Mouse (Mus musculus): ENCODE results near the gene Tmco1. TPM values are rescaled to one million over a fixed set of nuclear protein-coding genes. Genes with fewer than 3 reads are reported as not detected.
A peak's percentile ranks its signal among the peaks of the same experiment; 100 is the strongest.

Tmco1 gene
- polyA plus RNA-seq, 1 experiment from 2014 or later: 65.4 TPM

GRCm38 (mm10) chr1:167350597-167351415 lies 42.6 kb downstream of the Tmco1 start:
- Histone ChIP-seq H3K4me2 (ENCODE audit: low read length) (peak overlapping the region; percentile 82), H3K36me3 (ENCODE audit: control insufficient read depth, insufficient read depth, low read length) (peaks cover 10% of the 10 kb centered on the region), H3K4me1 (ENCODE audit: control insufficient read depth, insufficient read depth, low read length) (peaks cover 4% of the 10 kb centered on the region; the same call in 1 of the 2 replicates), H3K27ac (replicated peaks; ENCODE audit: low read depth, low read length) (peak overlapping the region; percentile 81; the same call in 1 of the 2 replicates), H3K27me3 (ENCODE audit: control insufficient read depth, insufficient read depth, low read length) (no peaks in the 10 kb centered on the region), H3K9ac (replicated peaks; ENCODE audit: low read length) (peak overlapping the region; percentile 78), H3K4me3 (replicated peaks; ENCODE audit: low read depth, low read length) (peak overlapping the region; percentile 66), H3K9me3 (ENCODE audit: control insufficient read depth, low read length) (no peaks in the 10 kb centered on the region)
- WGBS: 33% methylated on average over 13 of the region's 13 CpGs
- DNase-seq (no peak), ATAC-seq (ENCODE audit: low FRiP score, low TSS enrichment) (no peak)

- Histone ChIP-seq H3K27ac (replicated peaks; ENCODE audit: low read depth, low read length) (no peak overlapping the region), H3K4me3 (replicated peaks; ENCODE audit: low read depth, low read length) (no peak overlapping the region), H3K4me1 (ENCODE audit: control insufficient read depth, insufficient read depth, low read length) (peaks cover 4% of the 10 kb centered on the region; the same call in 1 of the 2 replicates), H3K4me2 (ENCODE audit: low read length) (no peak overlapping the region), H3K9me3 (ENCODE audit: control insufficient read depth, low read length) (no peaks in the 10 kb centered on the region), H3K36me3 (ENCODE audit: control insufficient read depth, insufficient read depth, low read length) (peaks cover 26% of the 10 kb centered on the region), H3K9ac (replicated peaks; ENCODE audit: low read length) (no peak overlapping the region), H3K27me3 (ENCODE audit: control insufficient read depth, insufficient read depth, low read length) (no peaks in the 10 kb centered on the region)
- ATAC-seq (ENCODE audit: low FRiP score, low TSS enrichment): no peak
- no peak for DNase-seq
- 91% methylated on average over 14 of the region's 14 CpGs for WGBS
Measured at GRCm38 (mm10) chr1:167352403-167352802, 44.2 kb downstream of the Tmco1 start.

GRCm38 (mm10) chr1:167357387-167357786 lies 49.2 kb downstream of the Tmco1 start:
- WGBS: 96% methylated on average over 9 of the region's 9 CpGs
- DNase-seq (no peak), ATAC-seq (ENCODE audit: low FRiP score, low TSS enrichment) (no peak)
- Histone ChIP-seq H3K4me1 (ENCODE audit: control insufficient read depth, insufficient read depth, low read length) (no peaks in the 10 kb centered on the region), H3K4me3 (replicated peaks; ENCODE audit: low read depth, low read length) (no peak overlapping the region), H3K27me3 (ENCODE audit: control insufficient read depth, insufficient read depth, low read length) (no peaks in the 10 kb centered on the region), H3K27ac (replicated peaks; ENCODE audit: low read depth, low read length) (no peak overlapping the region), H3K36me3 (ENCODE audit: control insufficient read depth, insufficient read depth, low read length) (peaks cover 36% of the 10 kb centered on the region), H3K9me3 (ENCODE audit: control insufficient read depth, low read length) (no peaks in the 10 kb centered on the region), H3K4me2 (ENCODE audit: low read length) (no peak overlapping the region), H3K9ac (replicated peaks; ENCODE audit: low read length) (no peak overlapping the region)

- ATAC-seq (ENCODE audit: low FRiP score, low TSS enrichment) (no peak), DNase-seq (no peak)
- 91% methylated on average over 9 of the region's 9 CpGs for WGBS
- H3K4me2 ChIP-seq (ENCODE audit: low read length): no peak overlapping the region
- no peak overlapping the region for H3K27ac ChIP-seq (replicated peaks; ENCODE audit: low read depth, low read length)
- no peaks in the 10 kb centered on the region for H3K9me3 ChIP-seq (ENCODE audit: control insufficient read depth, low read length)
- H3K4me1 ChIP-seq (ENCODE audit: control insufficient read depth, insufficient read depth, low read length): no peaks in the 10 kb centered on the region
- no peak overlapping the region for H3K9ac ChIP-seq (replicated peaks; ENCODE audit: low read length)
- no peak overlapping the region for H3K4me3 ChIP-seq (replicated peaks; ENCODE audit: low read depth, low read length)
- no peaks in the 10 kb centered on the region for H3K27me3 ChIP-seq (ENCODE audit: control insufficient read depth, insufficient read depth, low read length)
- H3K36me3 ChIP-seq (ENCODE audit: control insufficient read depth, insufficient read depth, low read length): peaks cover 37% of the 10 kb centered on the region
Measured at GRCm38 (mm10) chr1:167358731-167359130, 50.6 kb downstream of the Tmco1 start.

GRCm38 (mm10) chr1:167360268-167360667 lies 52.1 kb downstream of the Tmco1 start:
- peaks cover 30% of the 10 kb centered on the region for H3K36me3 ChIP-seq (ENCODE audit: control insufficient read depth, insufficient read depth, low read length)
- H3K27me3 ChIP-seq (ENCODE audit: control insufficient read depth, insufficient read depth, low read length): no peaks in the 10 kb centered on the region

GRCm38 (mm10) chr1:167362819-167363218 lies 54.6 kb downstream of the Tmco1 start:
- DNase-seq (no peak), ATAC-seq (ENCODE audit: low FRiP score, low TSS enrichment) (no peak)
- H3K4me3 ChIP-seq (replicated peaks; ENCODE audit: low read depth, low read length): no peak overlapping the region
- no peak overlapping the region for H3K9ac ChIP-seq (replicated peaks; ENCODE audit: low read length)
- H3K36me3 ChIP-seq (ENCODE audit: control insufficient read depth, insufficient read depth, low read length): peaks cover 18% of the 10 kb centered on the region
- no peaks in the 10 kb centered on the region for H3K4me1 ChIP-seq (ENCODE audit: control insufficient read depth, insufficient read depth, low read length)
- WGBS: 89% methylated on average over 4 of the region's 4 CpGs
- no peaks in the 10 kb centered on the region for H3K9me3 ChIP-seq (ENCODE audit: control insufficient read depth, low read length)
- no peak overlapping the region for H3K4me2 ChIP-seq (ENCODE audit: low read length)
- H3K27me3 ChIP-seq (ENCODE audit: control insufficient read depth, insufficient read depth, low read length): no peaks in the 10 kb centered on the region
- H3K27ac ChIP-seq (replicated peaks; ENCODE audit: low read depth, low read length): no peak overlapping the region

More at GRCm38 (mm10) chr1:167360268-167360667, 52.1 kb downstream of the Tmco1 start:
- no peak overlapping the region for H3K4me2 ChIP-seq (ENCODE audit: low read length)
- no peak overlapping the region for H3K9ac ChIP-seq (replicated peaks; ENCODE audit: low read length)
- no peaks in the 10 kb centered on the region for H3K4me1 ChIP-seq (ENCODE audit: control insufficient read depth, insufficient read depth, low read length)
- H3K9me3 ChIP-seq (ENCODE audit: control insufficient read depth, low read length): no peaks in the 10 kb centered on the region
- no peak overlapping the region for H3K4me3 ChIP-seq (replicated peaks; ENCODE audit: low read depth, low read length)
- no peak for ATAC-seq (ENCODE audit: low FRiP score, low TSS enrichment)
- DNase-seq: no peak
- H3K27ac ChIP-seq (replicated peaks; ENCODE audit: low read depth, low read length): no peak overlapping the region
- WGBS: 52% methylated on average over 4 of the region's 4 CpGs

GRCm38 (mm10) chr1:167363322-167363721 lies 55.1 kb downstream of the Tmco1 start:
- 50% methylated on average over 5 of the region's 5 CpGs for WGBS
- ATAC-seq (ENCODE audit: low FRiP score, low TSS enrichment) (no peak), DNase-seq (no peak)
- no peaks in the 10 kb centered on the region for H3K9me3 ChIP-seq (ENCODE audit: control insufficient read depth, low read length)
- H3K36me3 ChIP-seq (ENCODE audit: control insufficient read depth, insufficient read depth, low read length): peaks cover 19% of the 10 kb centered on the region
- H3K27me3 ChIP-seq (ENCODE audit: control insufficient read depth, insufficient read depth, low read length): no peaks in the 10 kb centered on the region
- no peak overlapping the region for H3K4me2 ChIP-seq (ENCODE audit: low read length)
- no peak overlapping the region for H3K9ac ChIP-seq (replicated peaks; ENCODE audit: low read length)
- no peak overlapping the region for H3K27ac ChIP-seq (replicated peaks; ENCODE audit: low read depth, low read length)
- no peaks in the 10 kb centered on the region for H3K4me1 ChIP-seq (ENCODE audit: control insufficient read depth, insufficient read depth, low read length)
- no peak overlapping the region for H3K4me3 ChIP-seq (replicated peaks; ENCODE audit: low read depth, low read length)

GRCm38 (mm10) chr1:167365808-167366207 lies 57.6 kb downstream of the Tmco1 start:
- ATAC-seq (ENCODE audit: low FRiP score, low TSS enrichment): no peak
- Histone ChIP-seq H3K4me2 (ENCODE audit: low read length) (no peak overlapping the region), H3K4me1 (ENCODE audit: control insufficient read depth, insufficient read depth, low read length) (no peaks in the 10 kb centered on the region), H3K36me3 (ENCODE audit: control insufficient read depth, insufficient read depth, low read length) (peaks cover 22% of the 10 kb centered on the region), H3K9ac (replicated peaks; ENCODE audit: low read length) (no peak overlapping the region), H3K4me3 (replicated peaks; ENCODE audit: low read depth, low read length) (no peak overlapping the region), H3K27ac (replicated peaks; ENCODE audit: low read depth, low read length) (no peak overlapping the region), H3K9me3 (ENCODE audit: control insufficient read depth, low read length) (no peaks in the 10 kb centered on the region), H3K27me3 (ENCODE audit: control insufficient read depth, insufficient read depth, low read length) (no peaks in the 10 kb centered on the region)
- WGBS: 95% methylated on average over 7 of the region's 7 CpGs
- no peak for DNase-seq

- Histone ChIP-seq H3K9ac (replicated peaks; ENCODE audit: low read length) (no peak overlapping the region), H3K27me3 (ENCODE audit: control insufficient read depth, insufficient read depth, low read length) (no peaks in the 10 kb centered on the region), H3K36me3 (ENCODE audit: control insufficient read depth, insufficient read depth, low read length) (peaks cover 23% of the 10 kb centered on the region), H3K27ac (replicated peaks; ENCODE audit: low read depth, low read length) (no peak overlapping the region), H3K4me3 (replicated peaks; ENCODE audit: low read depth, low read length) (no peak overlapping the region), H3K4me1 (ENCODE audit: control insufficient read depth, insufficient read depth, low read length) (no peaks in the 10 kb centered on the region), H3K4me2 (ENCODE audit: low read length) (no peak overlapping the region), H3K9me3 (ENCODE audit: control insufficient read depth, low read length) (no peaks in the 10 kb centered on the region)
- DNase-seq (no peak), ATAC-seq (ENCODE audit: low FRiP score, low TSS enrichment) (no peak)
- WGBS: 91% methylated on average over 6 of the region's 6 CpGs
Measured at GRCm38 (mm10) chr1:167366621-167367020, 58.4 kb downstream of the Tmco1 start.

Measured in midbrain, embryonic 14.5 days (tissue).